Mouse (Mus musculus) skeletal muscle tissue, adult 2 months (tissue): ENCODE measurements around the gene Gstm4.
"Not testable (repeated sequence)": the region's sequence is repeated elsewhere in the genome, so short reads cannot be mapped to it uniquely, and the experiment has no call there.

Experiments used
- DNase-seq: peaks from one replicate; pipeline ENCODE4 v3.0.0-alpha.2; 2012; ENCODE audit warnings: low read depth, low spot score

Gene Gstm4

DNA sequence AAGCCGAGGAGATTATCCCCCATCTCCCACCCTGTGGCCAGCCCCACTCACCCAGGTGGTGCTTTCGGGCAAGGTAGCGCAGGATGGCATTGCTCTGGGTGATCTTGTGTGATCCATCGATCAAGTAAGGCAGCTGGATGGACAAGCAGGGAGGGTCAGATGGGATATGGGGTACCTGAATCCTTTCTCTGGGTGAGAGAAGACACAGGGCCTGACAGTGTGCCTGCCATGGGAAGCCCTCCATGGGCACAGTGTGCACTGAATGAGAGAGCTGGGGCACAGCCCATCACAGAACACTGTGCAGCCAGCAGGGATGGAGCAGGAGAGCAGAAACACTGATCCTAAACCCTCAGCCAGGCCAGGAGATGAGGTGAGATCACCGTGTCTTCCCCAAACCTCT, 28.2 kb downstream of the Gstm4 start:
- not testable (repeated sequence) for DNase-seq

- no peak for DNase-seq
Observed at GRCm38 (mm10) chr3:108014974-108015346, 29.7 kb downstream of the Gstm4 start.

DNA sequence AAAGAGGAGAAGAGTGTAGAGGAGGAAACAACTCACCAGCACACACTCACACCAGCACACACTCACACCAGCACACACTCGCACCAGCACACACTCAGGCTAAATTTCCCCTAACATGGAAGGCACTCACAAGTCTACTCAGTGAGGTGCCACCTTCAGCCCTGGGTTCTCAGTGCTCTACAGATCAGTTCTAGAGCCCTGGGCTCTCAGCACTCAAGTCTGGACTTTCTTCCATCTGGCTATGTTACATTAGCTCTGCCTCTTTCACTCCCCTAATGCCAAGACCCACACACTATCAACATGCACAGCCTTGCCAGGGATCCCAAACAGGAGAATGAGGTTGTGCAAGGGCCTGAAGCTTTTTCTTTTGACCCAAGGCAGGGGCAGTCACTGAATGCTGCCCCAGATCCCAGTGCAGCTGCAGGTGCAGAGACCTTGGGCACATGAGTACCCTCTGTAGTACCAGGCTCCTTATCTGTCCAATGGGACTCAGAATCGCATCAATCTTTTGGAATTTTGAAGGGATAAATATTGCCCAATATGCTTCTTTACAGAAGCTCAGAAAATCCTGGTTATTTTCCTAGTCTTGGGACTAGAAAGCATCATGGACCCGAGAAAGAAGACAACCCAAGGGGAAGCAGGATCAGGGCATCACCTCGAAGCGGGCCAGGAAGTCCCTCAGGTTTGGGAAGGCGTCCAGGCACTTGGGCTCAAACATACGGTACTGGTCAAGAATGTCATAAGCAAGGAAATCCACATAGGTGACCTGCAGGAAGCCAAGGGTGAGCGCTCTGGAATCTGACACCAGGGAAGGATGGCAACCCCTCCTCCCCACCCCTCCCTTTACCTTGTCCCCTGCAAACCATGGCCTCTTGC, 30.4 kb downstream of the Gstm4 start:
- DNase-seq = no peak

DNA sequence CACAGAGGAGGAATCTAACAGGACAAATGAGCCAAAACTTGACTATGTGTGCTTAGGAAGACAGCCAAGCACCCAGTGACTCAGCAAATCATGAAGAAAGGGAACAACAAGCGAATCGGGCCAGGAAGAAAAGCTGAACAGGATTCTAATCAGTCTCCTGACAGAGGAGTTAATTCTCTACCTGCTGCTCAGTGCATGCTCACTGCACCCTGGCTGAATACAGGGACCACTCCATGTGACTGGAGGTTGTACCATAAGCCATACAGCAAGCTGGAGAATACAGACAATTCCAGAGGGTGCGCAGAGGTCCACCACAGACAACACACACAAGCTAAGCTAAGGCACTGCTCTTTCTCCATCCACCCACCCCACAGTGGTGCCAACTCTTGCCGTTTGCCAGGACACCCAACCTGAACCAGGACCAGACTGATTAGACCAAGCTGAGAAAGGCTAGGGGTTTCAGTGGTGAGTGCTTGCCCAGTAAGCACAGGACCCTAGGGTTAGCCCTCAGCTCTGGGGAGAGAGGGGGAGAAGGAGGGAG, 31.3 kb downstream of the Gstm4 start:
- DNase-seq = peak; percentile 72

DNA sequence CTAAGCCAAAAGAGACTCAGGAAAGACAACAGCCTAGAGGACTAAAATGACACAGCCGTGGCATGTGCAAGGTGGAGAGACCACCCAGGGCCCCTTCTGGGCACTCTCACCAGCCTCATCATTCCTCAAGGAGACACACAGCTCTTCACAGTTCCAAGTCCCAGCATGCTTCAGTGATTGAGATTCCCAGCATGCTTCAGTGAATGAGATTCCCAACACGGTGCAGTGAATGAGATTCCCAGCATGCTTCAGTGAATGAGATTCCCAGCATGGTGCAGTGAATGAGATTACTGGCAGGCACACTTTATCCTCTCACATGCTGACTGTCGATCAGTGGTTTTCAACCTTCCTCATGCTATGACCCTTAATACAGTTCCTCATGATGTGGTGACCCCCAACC, 33.1 kb downstream of the Gstm4 start:
- no peak for DNase-seq

GRCm38 (mm10) chr3:108010286-108010685, 34.4 kb downstream of the Gstm4 start:
- no peak for DNase-seq

DNA sequence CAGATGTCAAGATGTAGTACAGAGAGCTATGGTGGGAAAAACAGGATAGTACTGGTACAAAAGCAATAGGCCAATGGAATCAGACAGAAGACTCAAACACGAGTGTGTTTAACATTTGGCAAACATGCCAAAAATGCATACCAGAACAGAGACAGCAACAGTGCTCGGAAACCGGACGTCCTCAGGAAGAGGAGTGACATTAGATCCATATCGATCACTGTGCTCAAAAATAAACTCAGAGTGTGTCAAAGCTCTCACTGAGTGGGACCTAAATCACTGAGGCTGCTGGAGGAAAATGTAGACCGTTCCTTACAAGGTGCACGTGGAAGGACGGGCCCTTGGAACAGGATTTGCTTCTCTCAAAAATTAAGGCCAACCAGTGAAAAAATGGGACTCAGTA, 42.7 kb downstream of the Gstm4 start:
- DNase-seq = no peak

DNA sequence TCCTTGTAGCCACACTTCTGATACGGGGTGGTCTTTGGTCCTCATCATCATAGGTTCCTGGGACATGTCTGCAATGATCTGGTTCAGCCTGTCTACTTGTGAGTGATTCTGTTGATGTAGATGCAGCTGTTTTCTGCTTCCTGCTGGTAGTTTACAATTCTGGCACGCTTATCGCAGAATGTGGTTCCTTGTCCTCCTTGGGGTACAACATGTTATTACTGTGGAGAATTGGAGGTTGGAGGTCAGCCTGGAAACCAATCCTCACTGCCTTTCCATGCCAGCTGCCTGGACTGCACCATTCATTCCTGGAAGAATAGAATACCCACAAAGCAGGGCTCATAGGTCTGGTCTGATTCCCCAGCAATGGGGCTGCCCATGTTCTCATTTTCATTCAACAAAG, 45.2 kb downstream of the Gstm4 start:
- no peak for DNase-seq

DNA sequence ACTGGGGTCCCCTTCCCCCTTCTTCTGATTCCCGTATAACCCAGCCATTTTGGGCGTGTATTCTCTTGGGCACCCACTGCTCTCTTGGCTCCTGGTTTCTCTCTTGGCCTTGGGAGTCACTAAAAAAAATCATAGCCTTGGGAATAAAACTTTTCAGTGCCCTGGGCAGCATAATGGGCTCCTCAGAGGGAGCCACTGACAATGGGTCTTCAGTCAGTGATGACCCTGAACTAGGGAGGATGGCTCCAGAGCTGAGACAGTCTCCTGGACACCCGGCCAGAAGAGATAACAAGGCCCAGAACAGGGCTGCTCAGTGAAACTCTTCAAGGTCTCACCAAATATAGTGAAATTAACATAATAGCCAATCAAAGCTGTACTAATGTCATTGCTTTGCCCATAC, 46.1 kb downstream of the Gstm4 start:
- no peak for DNase-seq

GRCm38 (mm10) chr3:107996576-107996975, 48.1 kb downstream of the Gstm4 start:
- DNase-seq = no peak

DNA sequence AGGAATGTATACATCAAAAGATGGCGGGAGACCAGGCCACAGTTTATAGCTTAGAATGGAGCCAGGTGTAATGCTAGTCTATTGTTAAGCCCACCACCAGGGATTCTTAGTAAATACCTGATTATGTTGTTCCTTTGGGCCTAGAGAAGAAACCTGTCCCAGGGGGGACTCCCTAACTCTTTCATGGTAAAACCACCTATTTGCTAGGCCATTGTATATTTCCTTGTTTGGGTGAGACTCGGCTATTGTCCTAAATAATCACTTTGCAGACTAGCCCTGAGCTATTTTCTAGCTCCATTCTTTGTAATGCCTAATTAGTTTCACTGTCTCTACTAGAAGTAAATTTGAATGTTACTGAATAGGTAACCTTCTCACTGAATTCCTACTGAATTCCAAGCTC, 48.7 kb downstream of the Gstm4 start:
- not testable (repeated sequence) for DNase-seq
